Mouse (Mus musculus) T-helper 17 cell (primary cell): Measurements from ENCODE around the gene E130309D02Rik.

Experiments used
- in situ Hi-C, 2 experiments: fragments of 300-600 bp; cut with MboI, MseI; formaldehyde crosslinking; loops; 1 replicate in 1 of 2; 2 replicates in 1 of 2; pipeline ENCODE4 v1.15.1; 2025; ENCODE audit warnings: high pct_unique_total_duplicates in 2 of 2

E130309D02Rik gene

GRCm38 (mm10) chr5:143271642-143272041, 43.5 kb downstream of the E130309D02Rik start:
- in situ Hi-C loops = no loop called here

- in situ Hi-C loops = no loop called here
Observed at GRCm38 (mm10) chr5:143270151-143270519, 45.0 kb downstream of the E130309D02Rik start.

GRCm38 (mm10) chr5:143269363-143270150, 45.6 kb downstream of the E130309D02Rik start, which contains the start of gene Zfp316:
TSS of gene Zfp316 (minus strand) at chr5:143270022.
- in situ Hi-C loops = no loop called here

- in situ Hi-C loops = no loop called here
Observed at GRCm38 (mm10) chr5:143268985-143269362, 46.2 kb downstream of the E130309D02Rik start.

- in situ Hi-C loops = no loop called here
Observed at GRCm38 (mm10) chr5:143266794-143267193, 48.4 kb downstream of the E130309D02Rik start.

GRCm38 (mm10) chr5:143265409-143265808, 49.8 kb downstream of the E130309D02Rik start:
- in situ Hi-C loops = no loop called here

GRCm38 (mm10) chr5:143264689-143265088, 50.5 kb downstream of the E130309D02Rik start:
- in situ Hi-C loops = no loop called here

- in situ Hi-C loops = no loop called here
Observed at GRCm38 (mm10) chr5:143261636-143262035, 53.5 kb downstream of the E130309D02Rik start.

- in situ Hi-C loops = no loop called here
Observed at GRCm38 (mm10) chr5:143255802-143256201, 59.4 kb downstream of the E130309D02Rik start.

- in situ Hi-C loops = no loop called here
Observed at GRCm38 (mm10) chr5:143255131-143255519, 60.0 kb downstream of the E130309D02Rik start.

- in situ Hi-C loops = no loop called here
Observed at GRCm38 (mm10) chr5:143254487-143255130, 60.6 kb downstream of the E130309D02Rik start.

GRCm38 (mm10) chr5:143253881-143254486, 61.2 kb downstream of the E130309D02Rik start:
- in situ Hi-C loops = no loop called here

- in situ Hi-C loops = no loop called here
Observed at GRCm38 (mm10) chr5:143253186-143253880, 61.8 kb downstream of the E130309D02Rik start.

- in situ Hi-C loops = no loop called here
Observed at GRCm38 (mm10) chr5:143252791-143253185, 62.4 kb downstream of the E130309D02Rik start.

GRCm38 (mm10) chr5:143252039-143252438, 63.1 kb downstream of the E130309D02Rik start:
- in situ Hi-C loops = no loop called here
